Mouse (Mus musculus): ENCODE results near the gene Cd200r1. TPM values are rescaled to one million over a fixed set of nuclear protein-coding genes. Genes with fewer than 3 reads are reported as not detected.

The Cd200r1 gene
- total and polyA plus RNA-seq, 3 experiments, result 1.4 to 1.6 TPM; not detected in 1

DNA sequence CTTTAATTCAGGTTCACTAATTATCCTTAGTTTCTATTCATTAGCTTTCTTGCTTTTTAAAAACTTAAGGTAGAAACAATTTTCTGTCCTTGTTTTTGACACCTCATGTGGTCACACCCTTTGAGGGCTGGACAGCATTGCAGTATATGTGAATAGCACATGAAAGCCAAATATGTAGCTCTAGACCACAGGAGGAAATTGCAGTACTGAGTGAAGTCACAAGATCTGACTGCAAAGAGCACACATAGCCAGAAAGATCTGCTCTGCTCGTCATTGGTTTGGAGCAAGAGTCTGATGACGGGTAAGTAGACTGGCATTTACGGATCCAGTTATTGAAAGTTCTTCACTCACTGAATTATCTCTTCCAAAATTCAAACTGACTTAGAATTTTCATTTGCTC lies 46.0 kb downstream of the Cd200r1 start, which contains the start of gene Cd200r4:
TSS of gene Cd200r4 (plus strand) at position 190 of the 400 bp plus-strand sequence.
- no peak within 1 kb of the TSS for H3K9ac ChIP-seq (ENCODE audit: control insufficient read depth, low read depth, low read length, poor library complexity, severe bottlenecking)
- H3K4me1 ChIP-seq (ENCODE audit: control insufficient read depth in 1 of 2, insufficient read depth in 2 of 2, low read length in 2 of 2), result peaks cover 0 to 2% of the 10 kb centered on the region in 2 experiments; a peak in 1 of 4 replicates
- no peak within 1 kb of the TSS for H3K4me3 ChIP-seq (ENCODE audit: control insufficient read depth in 1 of 2, insufficient read depth in 1 of 2, low read depth in 2 of 2, low read length in 2 of 2)
- no peaks in the 10 kb centered on the region for H3K27me3 ChIP-seq (ENCODE audit: control insufficient read depth in 1 of 2, insufficient read depth in 2 of 2, low read length in 2 of 2)
- H3K27ac ChIP-seq (ENCODE audit: control insufficient read depth, low read depth, low read length), result no peak within 1 kb of the TSS
- H3K9me3 ChIP-seq (replicated peaks; ENCODE audit: insufficient read depth, low read length), result no peaks in the 10 kb centered on the region
- peaks cover 0 to 5% of the 10 kb centered on the region in 2 experiments; a peak in 2 of 4 replicates for H3K36me3 ChIP-seq (ENCODE audit: control insufficient read depth in 1 of 2, insufficient read depth in 2 of 2, low read length in 2 of 2)
- no peak for TF ChIP-seq MAZ (IDR thresholded peaks at IDR 0.05; ENCODE audit: low read depth, low read length)
- no peak for TF ChIP-seq POLR2AphosphoS2 (IDR thresholded peaks at IDR 0.05; ENCODE audit: low read length)
- no peak for TF ChIP-seq UBTF (IDR thresholded peaks at IDR 0.05; ENCODE audit: borderline replicate concordance, insufficient read depth, low read depth, low read length)
- no peak for TF ChIP-seq E2F4 (IDR thresholded peaks at IDR 0.05; ENCODE audit: borderline replicate concordance, low read depth, low read length)
- no peak for TF ChIP-seq TCF12 (IDR thresholded peaks at IDR 0.05; ENCODE audit: low read depth, low read length)
- H3K79me2 ChIP-seq (ENCODE audit: control insufficient read depth, insufficient read depth, low read length, poor library complexity), result no peaks in the 10 kb centered on the region
- DNase-seq (ENCODE audit: low read depth, low spot score), result no peak

- Histone ChIP-seq H3K79me2 (ENCODE audit: control insufficient read depth, insufficient read depth, low read length, poor library complexity) (no peaks in the 10 kb centered on the region), H3K9ac (ENCODE audit: control insufficient read depth, low read depth, low read length, poor library complexity, severe bottlenecking) (no peak overlapping the region), H3K27me3 (ENCODE audit: control insufficient read depth in 1 of 2, insufficient read depth in 2 of 2, low read length in 2 of 2) (no peaks in the 10 kb centered on the region), H3K27ac (ENCODE audit: control insufficient read depth, low read depth, low read length) (no peak overlapping the region), H3K36me3 (ENCODE audit: control insufficient read depth in 1 of 2, insufficient read depth in 2 of 2, low read length in 2 of 2) (peaks cover 0 to 8% of the 10 kb centered on the region in 2 experiments; a peak in 2 of 4 replicates), H3K4me1 (ENCODE audit: control insufficient read depth in 1 of 2, insufficient read depth in 2 of 2, low read length in 2 of 2) (peaks cover 0 to 7% of the 10 kb centered on the region in 2 experiments; a peak in 2 of 4 replicates), H3K9me3 (replicated peaks; ENCODE audit: insufficient read depth, low read length) (no peaks in the 10 kb centered on the region), H3K4me3 (ENCODE audit: control insufficient read depth in 1 of 2, insufficient read depth in 1 of 2, low read depth in 2 of 2, low read length in 2 of 2) (no peak overlapping the region)
- no peak for DNase-seq (ENCODE audit: low read depth, low spot score)
- TF ChIP-seq TBP (IDR thresholded peaks at IDR 0.05; ENCODE audit: low read depth, low read length), result no peak
- peak; percentile 11; the same call in 1 of the 2 replicates for TF ChIP-seq GATA1 (IDR thresholded peaks at IDR 0.05; ENCODE audit: low read depth, low read length)
Observed at GRCm38 (mm10) chr16:44812468-44813065, 47.0 kb downstream of the Cd200r1 start.

GRCm38 (mm10) chr16:44818010-44818409 lies 52.5 kb downstream of the Cd200r1 start:
- DNase-seq (ENCODE audit: low read depth, low spot score), result no peak
- H3K4me3 ChIP-seq (ENCODE audit: control insufficient read depth in 1 of 2, insufficient read depth in 1 of 2, low read depth in 2 of 2, low read length in 2 of 2), result no peak overlapping the region
- peaks cover 0 to 36% of the 10 kb centered on the region in 2 experiments; a peak in 2 of 4 replicates for H3K36me3 ChIP-seq (ENCODE audit: control insufficient read depth in 1 of 2, insufficient read depth in 2 of 2, low read length in 2 of 2)
- peak overlapping the region; percentile 27; the same call in 1 of the 2 replicates for H3K27ac ChIP-seq (ENCODE audit: control insufficient read depth, low read depth, low read length)
- H3K79me2 ChIP-seq (ENCODE audit: control insufficient read depth, insufficient read depth, low read length, poor library complexity), result no peaks in the 10 kb centered on the region
- H3K27me3 ChIP-seq (ENCODE audit: control insufficient read depth in 1 of 2, insufficient read depth in 2 of 2, low read length in 2 of 2), result no peaks in the 10 kb centered on the region
- H3K9ac ChIP-seq (ENCODE audit: control insufficient read depth, low read depth, low read length, poor library complexity, severe bottlenecking), result no peak overlapping the region
- no peaks in the 10 kb centered on the region for H3K9me3 ChIP-seq (replicated peaks; ENCODE audit: insufficient read depth, low read length)
- peak; percentile 55; the same call in 1 of the 2 replicates for TF ChIP-seq GATA1 (IDR thresholded peaks at IDR 0.05; ENCODE audit: low read depth, low read length)
- TF ChIP-seq ZKSCAN1 (IDR thresholded peaks at IDR 0.05; ENCODE audit: low read depth, low read length), result no peak
- TF ChIP-seq ETS1 (IDR thresholded peaks at IDR 0.05; ENCODE audit: low read depth, low read length), result no peak
- TF ChIP-seq SIN3A (IDR thresholded peaks at IDR 0.05; ENCODE audit: low read length), result no peak
- no peak for TF ChIP-seq JUND (IDR thresholded peaks at IDR 0.05; ENCODE audit: low read depth, low read length)
- TF ChIP-seq TBP (IDR thresholded peaks at IDR 0.05; ENCODE audit: low read depth, low read length), result no peak
- TF ChIP-seq MXI1 (IDR thresholded peaks at IDR 0.05; ENCODE audit: low read depth, low read length), result no peak
- no peak for TF ChIP-seq POLR2AphosphoS5 (IDR thresholded peaks at IDR 0.05; ENCODE audit: borderline replicate concordance, low read depth, low read length)
- no peak for TF ChIP-seq SMC3 (IDR thresholded peaks at IDR 0.05; ENCODE audit: low read depth, low read length)
- peak; percentile 53 to 69; a peak in 3 of 4 replicates for TF ChIP-seq EP300 (IDR thresholded peaks at IDR 0.05; ENCODE audit: low read depth in 1 of 2, low read length in 2 of 2)
- TF ChIP-seq MAX (IDR thresholded peaks at IDR 0.05; ENCODE audit: low read length), result no peak
- TF ChIP-seq RAD21 (IDR thresholded peaks at IDR 0.05; ENCODE audit: low read depth, low read length), result no peak
- 0 out of 2 replicates have a peak, but pooled peaks have one; percentile 16 for TF ChIP-seq TCF12 (IDR thresholded peaks at IDR 0.05; ENCODE audit: low read depth, low read length)
- no peak for TF ChIP-seq BHLHE40 (IDR thresholded peaks at IDR 0.05; ENCODE audit: borderline replicate concordance, low read depth, low read length)
- no peak for TF ChIP-seq E2F4 (IDR thresholded peaks at IDR 0.05; ENCODE audit: borderline replicate concordance, low read depth, low read length)
- TF ChIP-seq MEF2A (IDR thresholded peaks at IDR 0.05; ENCODE audit: extremely low read depth, insufficient replicate concordance, low read depth, low read length, poor library complexity, severe bottlenecking), result no peak
- no peak for TF ChIP-seq ZMIZ1 (IDR thresholded peaks at IDR 0.05; ENCODE audit: low read depth, low read length)
- no peak for TF ChIP-seq ZNF384 (IDR thresholded peaks at IDR 0.05; ENCODE audit: low read depth, low read length)
- H3K4me1 ChIP-seq (ENCODE audit: control insufficient read depth in 1 of 2, insufficient read depth in 2 of 2, low read length in 2 of 2), result peaks cover 22 to 25% of the 10 kb centered on the region in 2 experiments
